Mouse (Mus musculus) embryonic fibroblast, embryonic 13.5 days (primary cell): ENCODE results near the gene Asb11. TPM values are rescaled to one million over a fixed set of nuclear protein-coding genes. Genes with fewer than 3 reads are reported as not detected.

Experiments
- H3K27ac ChIP-seq: 2 replicates; pipeline ENCODE4 v1.5.1; 2012; ENCODE audit warnings: low read length, control low read depth, inconsistent platforms; ENCODE audit not compliant: insufficient read depth
- H3K4me1 ChIP-seq: 2 replicates; pipeline ENCODE4 v1.6.1; 2011; ENCODE audit warnings: low read length; ENCODE audit not compliant: control insufficient read depth, insufficient read depth
- H3K4me3 ChIP-seq: 2 replicates; pipeline ENCODE4 v1.5.1; 2011; ENCODE audit warnings: mild to moderate bottlenecking, control low read depth, low read length; ENCODE audit not compliant: insufficient read depth
- CTCF ChIP-seq: IDR thresholded peaks from 2 replicates; pipeline ENCODE4 v1.5.1; 2011; ENCODE audit warnings: mild to moderate bottlenecking, control low read depth, low read length, moderate library complexity, borderline replicate concordance; ENCODE audit not compliant: insufficient read depth
- POLR2A ChIP-seq: IDR thresholded peaks from 2 replicates; pipeline ENCODE4 v1.6.1; 2011; ENCODE audit warnings: low read depth, mild to moderate bottlenecking, control low read depth, low read length, moderate library complexity
- polyA plus RNA-seq: library from polyadenylated mRNA; stranded (reverse); fragments of >200 nt; gene quantifications from 2 replicates; pipeline ENCODE4 v1.2.4, GENCODE M21; 2011; ENCODE audit warnings: low read depth; ENCODE audit not compliant: missing spikeins, insufficient read length

Gene Asb11
- polyA plus RNA-seq, 1 experiment, result not detected

DNA sequence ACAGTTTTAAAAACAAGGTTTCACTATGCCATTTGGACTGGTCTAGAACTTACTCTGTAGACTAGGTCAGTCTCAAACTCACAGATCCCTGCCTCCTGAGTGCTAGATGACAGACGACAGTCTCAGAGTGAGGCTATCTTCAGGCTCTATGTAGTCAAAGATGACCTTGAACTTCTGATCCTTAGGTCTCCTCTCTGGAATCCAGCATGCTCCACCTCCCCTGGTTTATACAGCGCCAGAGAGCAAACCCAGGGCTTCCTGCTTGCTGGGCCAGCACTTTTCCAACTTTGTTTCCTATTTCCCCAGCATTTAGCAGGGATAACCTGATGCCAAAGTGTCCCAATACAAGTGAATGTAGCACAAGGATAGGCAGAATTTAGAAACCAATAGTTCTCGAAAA lies 3.9 kb downstream of the Asb11 start:
- Histone ChIP-seq H3K27ac (no peak overlapping the region), H3K4me1 (no peaks in the 10 kb centered on the region), H3K4me3 (no peak overlapping the region)
- TF ChIP-seq POLR2A, result no peak
- no peak for TF ChIP-seq CTCF

DNA sequence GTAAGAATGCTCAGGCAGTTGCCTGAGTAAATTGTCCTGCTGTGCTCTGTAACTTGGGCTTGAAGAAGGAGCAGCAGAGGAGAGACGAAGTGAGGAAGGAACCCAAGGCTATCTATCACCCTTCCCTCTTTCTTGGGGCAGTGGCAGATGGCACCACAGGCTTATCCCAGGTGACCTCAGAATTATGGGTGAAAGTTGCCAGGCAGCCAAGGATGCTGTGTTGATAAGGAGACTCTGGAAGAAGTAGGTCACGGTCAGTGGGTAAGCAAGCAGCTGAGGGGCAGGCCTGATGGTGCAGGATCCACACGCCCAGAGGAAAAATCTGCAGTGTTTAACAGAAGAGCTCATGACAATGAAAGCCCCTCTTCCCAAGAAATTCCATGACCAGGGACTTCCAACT lies 4.5 kb downstream of the Asb11 start:
- Histone ChIP-seq H3K4me1 (no peaks in the 10 kb centered on the region), H3K27ac (no peak overlapping the region), H3K4me3 (no peak overlapping the region)
- no peak for TF ChIP-seq CTCF
- TF ChIP-seq POLR2A, result no peak

DNA sequence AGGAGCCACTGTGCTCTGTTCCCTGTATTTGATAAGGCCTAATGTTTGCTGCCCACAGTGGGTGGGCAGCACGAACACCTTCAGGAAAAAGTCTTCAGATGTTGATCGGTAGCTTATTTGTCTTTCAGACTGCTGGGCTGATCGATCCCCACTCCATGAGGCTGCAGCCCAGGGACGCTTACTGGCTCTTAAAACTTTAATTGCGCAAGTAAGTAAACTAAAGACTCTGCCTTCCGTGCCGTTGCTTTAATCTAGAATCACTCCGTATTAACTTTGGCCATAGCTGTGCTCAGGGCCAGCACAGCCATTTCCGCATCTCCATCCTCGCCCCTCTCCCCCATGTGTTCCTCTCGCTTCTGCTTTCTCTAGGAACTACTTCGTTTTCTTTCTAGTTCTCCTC lies 8.8 kb downstream of the Asb11 start:
- TF ChIP-seq CTCF, result no peak
- TF ChIP-seq POLR2A, result no peak
- Histone ChIP-seq H3K27ac (no peak overlapping the region), H3K4me1 (no peaks in the 10 kb centered on the region), H3K4me3 (no peak overlapping the region)

DNA sequence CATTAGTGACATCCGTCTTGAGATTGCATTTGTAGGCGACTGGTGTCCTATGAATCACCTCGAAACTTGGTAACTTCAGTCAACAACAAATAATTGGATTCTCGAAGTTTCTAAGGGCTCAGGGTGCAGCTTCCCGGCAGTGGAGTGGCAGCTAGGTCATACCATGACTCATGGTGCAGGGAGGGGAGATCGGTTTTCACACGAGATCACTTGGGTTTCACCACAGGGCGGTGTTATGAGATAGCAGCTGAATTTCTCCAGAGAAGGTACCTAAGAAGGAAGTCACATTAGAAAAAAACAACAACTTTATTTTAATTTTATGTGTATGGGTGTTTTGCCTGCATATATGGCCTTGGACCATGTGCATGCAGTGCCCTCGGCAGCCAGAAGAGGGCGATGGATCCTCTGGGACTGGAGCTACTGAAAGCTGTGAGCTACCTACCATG lies 9.3 kb downstream of the Asb11 start:
- TF ChIP-seq CTCF (no peak), POLR2A (no peak)
- no peaks in the 10 kb centered on the region for H3K4me1 ChIP-seq
- H3K27ac ChIP-seq, result no peak overlapping the region
- H3K4me3 ChIP-seq, result no peak overlapping the region

DNA sequence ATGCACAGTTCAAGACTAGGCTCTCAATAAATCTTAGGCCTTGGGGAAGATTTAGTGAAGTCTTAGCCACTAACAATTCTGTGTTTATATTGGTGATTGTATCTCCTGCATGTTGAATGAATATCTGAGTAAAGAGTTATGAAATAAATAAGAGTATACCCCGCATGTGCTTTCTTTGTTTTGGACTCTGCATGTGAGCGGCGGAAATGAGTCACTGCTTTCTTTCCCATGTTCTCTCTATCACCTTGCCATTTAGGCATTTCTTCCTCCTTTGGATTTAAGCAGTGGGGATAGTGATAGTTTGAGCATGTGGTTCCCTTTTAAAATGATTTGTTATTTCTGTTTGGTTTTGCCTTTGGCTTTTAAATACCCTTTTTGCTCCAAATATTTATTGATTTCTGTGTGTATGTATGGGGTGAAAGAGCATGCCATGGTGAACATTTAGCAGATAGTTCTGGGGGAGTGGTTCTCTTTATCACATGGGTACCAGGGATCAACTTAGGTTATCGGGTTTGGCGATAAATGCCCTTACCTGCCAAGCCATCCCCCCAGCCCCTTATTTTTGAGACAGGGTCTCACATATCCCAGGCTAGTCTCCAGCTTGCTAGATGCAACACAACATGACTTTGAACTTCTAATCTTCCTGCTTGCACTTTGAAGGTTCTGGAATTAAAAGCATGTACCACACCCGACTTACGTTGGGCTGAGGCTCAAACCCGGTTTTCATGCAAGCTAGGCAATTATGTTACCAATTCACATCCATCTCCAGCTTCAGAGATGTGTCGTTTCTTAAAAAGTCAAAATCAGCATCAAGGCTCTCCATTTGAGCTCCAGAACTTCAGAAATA lies 10.3 kb downstream of the Asb11 start:
- H3K4me1 ChIP-seq, result no peaks in the 10 kb centered on the region
- TF ChIP-seq POLR2A (no peak), CTCF (no peak)
- H3K27ac ChIP-seq, result no peak overlapping the region
- H3K4me3 ChIP-seq, result no peak overlapping the region

DNA sequence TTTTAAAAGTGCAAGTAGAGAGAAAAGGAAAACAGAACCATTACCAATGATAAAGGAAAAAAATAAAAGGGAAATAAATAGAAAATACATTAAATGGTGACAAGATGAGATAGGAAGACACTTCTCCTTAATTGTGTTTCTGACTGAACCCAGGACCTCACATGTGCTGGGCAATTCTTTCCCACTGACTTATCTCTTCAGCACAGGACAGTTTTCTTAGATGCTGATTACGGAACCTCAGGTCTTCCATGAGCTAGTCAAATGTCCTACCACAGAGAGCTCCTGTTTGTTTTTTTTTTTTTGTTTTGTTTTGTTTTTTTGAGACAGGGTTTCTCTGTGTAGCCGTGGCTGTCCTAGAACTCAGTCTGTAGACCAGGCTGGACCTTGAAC lies 10.9 kb downstream of the Asb11 start:
- no peak overlapping the region for H3K27ac ChIP-seq
- no peaks in the 10 kb centered on the region for H3K4me1 ChIP-seq
- TF ChIP-seq CTCF (no peak), POLR2A (no peak)
- H3K4me3 ChIP-seq, result no peak overlapping the region

DNA sequence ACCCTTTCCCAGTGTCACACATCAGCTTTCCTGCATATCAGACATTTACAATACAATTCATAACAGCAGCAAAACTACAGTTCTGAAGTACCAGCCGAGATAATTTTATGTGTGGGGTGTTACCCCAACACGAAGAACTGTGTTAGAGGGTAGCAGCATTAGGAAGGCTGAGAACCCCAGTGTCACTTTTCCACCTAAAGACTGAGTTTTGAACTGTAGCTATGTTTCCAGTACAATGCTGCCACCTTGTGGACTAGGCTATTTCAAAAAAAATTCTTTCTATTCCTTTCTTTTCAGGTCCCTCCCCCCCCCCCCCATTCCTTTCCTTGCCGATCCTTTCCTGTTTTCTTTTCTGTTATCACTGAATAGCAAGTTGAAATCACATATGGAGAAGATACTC lies 12.4 kb downstream of the Asb11 start:
- Histone ChIP-seq H3K27ac (no peak overlapping the region), H3K4me1 (no peaks in the 10 kb centered on the region), H3K4me3 (no peak overlapping the region)
- TF ChIP-seq POLR2A, result no peak
- TF ChIP-seq CTCF, result no peak

DNA sequence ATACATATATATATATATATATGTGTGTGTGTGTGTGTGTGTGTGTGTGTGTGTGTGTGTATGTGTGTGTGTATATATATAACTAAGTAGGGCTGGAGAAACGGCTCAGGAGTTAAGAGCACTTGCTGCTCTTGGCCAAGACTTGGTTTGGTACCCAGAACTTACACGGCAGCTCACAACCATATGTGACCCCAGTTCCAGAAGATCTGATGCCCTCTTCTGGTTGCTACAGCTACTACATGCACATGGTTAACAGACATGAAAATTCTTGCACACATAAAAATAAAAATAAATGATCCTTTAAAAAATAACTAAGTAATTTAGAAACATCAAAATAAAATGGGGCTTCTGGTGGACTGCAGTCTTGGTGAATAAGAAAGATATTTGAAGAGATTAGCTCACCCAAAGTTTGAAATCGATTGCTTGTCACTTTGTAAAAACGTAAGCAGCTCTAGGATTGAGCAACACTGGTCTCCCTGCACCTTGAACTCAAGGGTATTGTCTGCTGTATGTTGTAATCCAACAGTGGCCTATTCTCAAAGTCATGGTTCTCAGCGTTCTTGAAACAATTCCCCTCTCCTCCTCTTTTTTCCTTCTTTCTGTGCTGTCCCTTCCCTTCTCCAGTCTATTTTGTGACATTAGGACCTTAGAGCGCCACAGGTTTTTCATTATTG lies 22.5 kb downstream of the Asb11 start:
- H3K4me1 ChIP-seq, result no peaks in the 10 kb centered on the region
- no peak overlapping the region for H3K27ac ChIP-seq
- H3K4me3 ChIP-seq, result no peak overlapping the region
- no peak for TF ChIP-seq POLR2A
- no peak for TF ChIP-seq CTCF

DNA sequence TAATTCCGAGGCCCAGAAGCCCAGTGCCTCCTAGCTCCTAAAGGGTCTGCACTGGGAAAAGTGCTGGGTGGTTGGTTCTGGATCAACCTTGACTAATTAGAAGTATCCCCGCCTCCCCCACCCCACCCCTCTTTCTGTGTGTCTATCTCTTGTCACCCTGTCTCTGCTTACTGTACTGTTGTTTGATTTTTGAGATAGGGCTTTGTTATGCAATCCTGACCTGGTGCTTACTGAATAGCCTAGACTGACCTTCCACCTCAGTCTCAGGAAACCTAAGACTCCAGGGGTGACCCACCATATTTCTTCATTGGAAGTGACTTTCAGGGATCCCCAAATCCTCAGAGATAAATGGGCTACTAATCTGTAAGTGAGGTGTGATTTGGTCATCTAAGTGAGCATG lies 65.5 kb downstream of the Asb11 start:
- no peaks in the 10 kb centered on the region for H3K4me1 ChIP-seq
- TF ChIP-seq CTCF, result no peak
- TF ChIP-seq POLR2A, result no peak
- no peak overlapping the region for H3K4me3 ChIP-seq
- no peak overlapping the region for H3K27ac ChIP-seq
